Mouse (Mus musculus) stomach, embryonic 16.5 days (tissue): ENCODE data around the gene Ralbp1. TPM values are rescaled to one million over a fixed set of nuclear protein-coding genes. Genes with fewer than 3 reads are reported as not detected.

Experiments used
- ATAC-seq: fragments of 200-750 bp; cut with Nextera tagmentation; 2 replicates; pipeline ENCODE4 v1.8.0; 2017; ENCODE audit warnings: moderate number of reproducible peaks, moderate TSS enrichment; ENCODE audit not compliant: insufficient read depth, low FRiP score
- H3K27ac ChIP-seq: fragments of 300-500 bp; sonication (generic); 2 replicates; pipeline ENCODE4 v1.5.1; 2014; ENCODE audit warnings: low read length
- H3K27me3 ChIP-seq: fragments of 300-500 bp; sonication (generic); 2 replicates; pipeline ENCODE4 v1.6.1; 2014; ENCODE audit warnings: low read length, control low read depth, mixed read lengths; ENCODE audit not compliant: control insufficient read depth, insufficient read depth
- H3K36me3 ChIP-seq: fragments of 300-500 bp; sonication (generic); 2 replicates; pipeline ENCODE4 v1.6.1; 2014; ENCODE audit warnings: low read length; ENCODE audit not compliant: control insufficient read depth, insufficient read depth
- H3K4me1 ChIP-seq: fragments of 300-500 bp; sonication (generic); 2 replicates; pipeline ENCODE4 v1.6.1; 2014; ENCODE audit warnings: low read length, control low read depth, mixed read lengths; ENCODE audit not compliant: control insufficient read depth, insufficient read depth
- H3K4me2 ChIP-seq: fragments of 300-500 bp; sonication (generic); 2 replicates; pipeline ENCODE4 v1.6.1; 2014; ENCODE audit warnings: low read depth, low read length, mixed read lengths
- H3K4me3 ChIP-seq: fragments of 300-500 bp; sonication (generic); replicated peaks from 2 replicates; pipeline ENCODE4 v1.5.1; 2014; ENCODE audit warnings: mild to moderate bottlenecking, low read length
- H3K9ac ChIP-seq: fragments of 300-500 bp; sonication (generic); 2 replicates; pipeline ENCODE4 v1.6.1; 2014; ENCODE audit warnings: low read length
- H3K9me3 ChIP-seq: fragments of 300-500 bp; sonication (generic); replicated peaks from 2 replicates; pipeline ENCODE4 v1.6.1; 2016; ENCODE audit warnings: low read length, control low read depth; ENCODE audit not compliant: control insufficient read depth
- WGBS: fragments of 180-500 bp; shearing (Covaris S2); extraction: QIAGEN DNeasy Blood & Tissue Kit; methylation state at CpG from one replicate; pipeline ENCODE4 v1.1.7; 2014; 5-methylcytosine and 5-hydroxymethylcytosine counted together
- polyA plus RNA-seq: library from polyadenylated mRNA; unstranded; fragments of >200 nt; fragmentation: Nextera tagmentation; extraction: Ambion mirVana; gene quantifications from 2 replicates; pipeline ENCODE4 v1.2.1, GENCODE M21; 2015

Gene Ralbp1
- polyA plus RNA-seq, 1 experiment from 2014 or later = 87.0 TPM

GRCm38 (mm10) chr17:65850487-65850886 lies 35.1 kb downstream of the Ralbp1 start:
- ATAC-seq = no peak
- H3K36me3 ChIP-seq = peaks cover 33% of the 10 kb centered on the region
- no peaks in the 10 kb centered on the region for H3K9me3 ChIP-seq
- H3K9ac ChIP-seq = no peak overlapping the region
- no peak overlapping the region for H3K4me2 ChIP-seq
- H3K27me3 ChIP-seq = no peaks in the 10 kb centered on the region
- H3K4me3 ChIP-seq = no peak overlapping the region
- WGBS = 89% methylated on average over 17 of the region's 17 CpGs
- no peak overlapping the region for H3K27ac ChIP-seq
- no peaks in the 10 kb centered on the region for H3K4me1 ChIP-seq

DNA sequence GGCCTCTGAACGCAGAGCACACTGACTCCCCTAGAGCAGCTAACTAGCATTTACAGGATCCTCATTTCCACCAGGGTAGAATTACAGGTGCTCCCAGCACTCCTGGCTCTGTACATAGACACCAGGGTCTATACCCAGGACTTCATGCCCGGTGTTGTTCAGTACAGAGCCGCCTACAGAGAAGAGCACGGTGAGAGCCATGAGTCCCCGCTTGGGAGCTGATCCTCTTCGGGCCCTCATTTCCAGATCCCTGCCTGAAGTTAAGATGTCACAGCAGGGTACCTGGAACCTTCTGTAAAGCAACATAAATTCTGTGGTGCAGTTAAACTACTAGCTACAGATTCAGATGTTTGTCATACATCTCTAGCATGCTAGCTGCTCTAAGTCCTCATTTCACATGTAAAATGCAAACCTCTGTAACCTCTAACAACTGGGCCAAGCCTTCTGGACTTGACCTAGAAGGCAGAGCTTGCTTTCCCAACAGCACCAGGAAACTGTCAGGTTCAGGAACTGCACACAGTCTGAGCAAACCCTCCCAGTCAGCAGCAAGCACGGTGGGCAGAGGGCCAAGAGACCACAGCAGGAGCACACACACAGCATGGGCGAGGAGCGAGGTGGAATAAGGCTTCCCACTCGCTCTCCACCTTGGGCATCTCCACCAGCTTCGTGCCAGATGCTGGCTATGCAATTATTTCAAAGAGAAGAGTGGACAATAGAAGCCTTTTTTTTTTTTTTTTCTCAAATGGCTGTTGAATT lies 37.7 kb downstream of the Ralbp1 start:
- WGBS = 79% methylated on average over 11 of the region's 11 CpGs
- Histone ChIP-seq H3K27ac (no peak overlapping the region), H3K9me3 (no peaks in the 10 kb centered on the region), H3K36me3 (peaks cover 31% of the 10 kb centered on the region), H3K9ac (no peak overlapping the region), H3K27me3 (no peaks in the 10 kb centered on the region), H3K4me2 (no peak overlapping the region), H3K4me1 (no peaks in the 10 kb centered on the region), H3K4me3 (no peak overlapping the region)
- ATAC-seq = no peak

DNA sequence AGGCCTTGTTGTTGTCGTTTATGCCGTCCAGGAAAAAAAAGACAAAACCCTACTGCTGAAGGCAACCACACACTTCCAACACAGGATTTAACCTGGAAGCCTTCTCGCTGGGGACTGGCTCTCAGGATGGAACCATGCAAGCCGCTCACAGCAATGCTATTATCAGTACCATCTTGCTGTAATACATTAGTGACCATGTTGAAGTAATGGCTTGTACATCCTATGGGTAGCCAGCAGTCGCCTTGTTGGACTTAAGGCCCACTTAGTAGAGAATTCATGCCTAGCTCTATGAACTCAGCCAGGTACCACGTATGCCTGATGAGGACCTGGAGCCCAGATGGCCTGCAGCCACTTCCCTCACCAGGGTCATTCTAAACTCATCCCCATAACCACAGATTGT lies 40.2 kb downstream of the Ralbp1 start:
- no peak for ATAC-seq
- Histone ChIP-seq H3K4me2 (no peak overlapping the region), H3K9me3 (no peaks in the 10 kb centered on the region), H3K27ac (no peak overlapping the region), H3K27me3 (no peaks in the 10 kb centered on the region), H3K4me3 (no peak overlapping the region), H3K36me3 (peaks cover 21% of the 10 kb centered on the region), H3K4me1 (0 out of 2 replicates have a peak, but pooled peaks cover 7% of the 10 kb centered on the region), H3K9ac (no peak overlapping the region)
- WGBS = 91% methylated on average over 6 of the region's 6 CpGs

DNA sequence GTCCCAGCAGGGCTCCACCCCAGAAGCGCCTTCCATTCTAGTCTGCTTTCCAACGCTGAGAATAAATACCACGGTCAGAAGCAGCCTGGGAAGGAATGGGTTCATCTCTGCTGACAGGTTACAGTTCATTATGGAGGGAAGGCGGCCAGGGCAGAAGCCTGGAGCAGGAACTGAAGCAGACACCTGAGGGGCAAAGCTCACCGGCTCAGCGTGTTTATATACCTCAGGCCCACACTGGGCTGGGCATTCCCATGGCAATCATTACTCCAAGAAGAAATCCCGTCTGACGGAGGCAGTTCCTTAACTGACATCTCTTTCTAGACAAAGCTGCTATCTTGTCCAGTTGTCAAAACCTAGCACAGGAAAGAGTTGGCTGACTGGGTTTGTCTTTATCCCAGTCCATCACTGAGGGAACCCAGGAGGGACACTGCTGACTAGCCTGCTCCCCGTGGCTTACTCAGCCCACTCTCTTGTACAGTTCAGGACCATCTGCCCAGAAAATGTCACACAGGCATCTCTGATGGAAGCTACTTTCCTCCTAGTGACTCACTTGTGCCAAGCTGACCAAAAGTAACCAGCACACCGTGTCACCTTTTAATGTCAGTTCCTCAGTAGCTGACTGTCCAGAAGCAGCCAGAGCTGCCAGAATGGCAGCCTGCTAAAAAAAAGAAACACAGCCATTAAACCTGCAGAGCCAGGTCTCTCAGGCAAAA lies 42.8 kb downstream of the Ralbp1 start:
- Histone ChIP-seq H3K4me3 (no peak overlapping the region), H3K9ac (no peak overlapping the region), H3K9me3 (no peaks in the 10 kb centered on the region), H3K4me2 (no peak overlapping the region), H3K27me3 (no peaks in the 10 kb centered on the region), H3K4me1 (0 out of 2 replicates have a peak, but pooled peaks cover 7% of the 10 kb centered on the region), H3K27ac (no peak overlapping the region), H3K36me3 (peaks cover 23% of the 10 kb centered on the region)
- 80% methylated on average over 10 of the region's 10 CpGs for WGBS
- ATAC-seq = no peak

DNA sequence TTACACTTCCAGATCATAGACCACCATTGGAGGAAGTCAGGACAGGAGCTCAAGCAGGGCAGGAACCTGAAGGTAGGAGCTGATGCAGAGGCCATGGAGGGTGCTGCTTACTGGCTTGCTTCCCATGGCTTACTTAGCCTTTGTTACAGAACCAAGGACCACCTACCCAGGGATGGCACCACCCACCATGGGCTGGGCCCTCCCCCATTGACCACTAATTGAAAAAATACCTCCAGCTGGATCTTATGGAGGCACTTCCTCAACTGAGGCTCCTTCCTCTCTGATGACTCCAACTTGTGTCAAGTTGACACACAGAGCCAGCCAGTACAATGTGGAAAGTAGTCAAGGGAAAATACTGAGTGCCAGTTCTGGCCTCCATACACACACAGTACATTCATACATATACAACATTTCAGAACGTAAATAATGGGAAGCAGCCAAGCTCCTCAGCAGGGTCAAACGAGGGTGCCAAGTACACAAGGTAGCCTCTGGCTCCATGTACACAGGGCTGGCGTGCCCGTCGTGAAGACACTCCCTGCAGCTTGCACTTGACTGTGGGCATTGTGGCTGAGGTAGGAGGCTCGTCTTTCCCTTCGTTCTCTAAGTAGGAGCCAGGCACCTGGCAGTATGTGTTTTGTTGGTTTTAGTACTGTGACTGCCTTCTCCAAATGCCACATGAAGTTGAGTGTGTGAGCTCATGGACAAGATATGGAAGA lies 45.9 kb downstream of the Ralbp1 start:
- Histone ChIP-seq H3K27ac (no peak overlapping the region), H3K9ac (no peak overlapping the region), H3K4me3 (no peak overlapping the region), H3K27me3 (no peaks in the 10 kb centered on the region), H3K4me1 (0 out of 2 replicates have a peak, but pooled peaks cover 7% of the 10 kb centered on the region), H3K4me2 (no peak overlapping the region), H3K9me3 (no peaks in the 10 kb centered on the region), H3K36me3 (peaks cover 36% of the 10 kb centered on the region)
- WGBS = 72% methylated on average over 7 of the region's 7 CpGs
- ATAC-seq = no peak

DNA sequence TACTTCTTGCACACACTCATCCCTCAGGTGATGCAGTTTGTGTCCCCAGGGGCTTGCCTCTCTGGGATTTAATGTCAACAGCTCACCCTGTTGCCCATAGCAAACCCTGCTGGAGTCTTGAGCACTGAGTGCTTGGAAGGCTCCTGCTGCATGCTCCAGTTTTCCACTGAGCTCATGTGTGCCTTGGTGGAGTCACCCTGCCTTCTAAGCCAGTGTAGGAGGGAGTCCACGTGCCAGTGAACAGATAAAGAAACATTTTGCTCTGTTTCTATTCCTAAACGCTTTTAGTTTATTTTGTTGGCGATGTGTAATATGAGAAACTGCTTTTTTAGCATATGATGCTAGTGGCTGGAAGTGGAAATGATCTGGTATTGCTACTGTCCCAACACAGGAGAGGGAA lies 48.9 kb downstream of the Ralbp1 start:
- WGBS = 79% methylated on average over 3 of the region's 3 CpGs
- H3K4me2 ChIP-seq = no peak overlapping the region
- H3K9me3 ChIP-seq = no peaks in the 10 kb centered on the region
- H3K4me3 ChIP-seq = no peak overlapping the region
- ATAC-seq = no peak
- no peak overlapping the region for H3K9ac ChIP-seq
- 0 out of 2 replicates have a peak, but pooled peaks cover 4% of the 10 kb centered on the region for H3K4me1 ChIP-seq
- no peaks in the 10 kb centered on the region for H3K27me3 ChIP-seq
- peaks cover 41% of the 10 kb centered on the region for H3K36me3 ChIP-seq
- no peak overlapping the region for H3K27ac ChIP-seq

- no peak overlapping the region for H3K27ac ChIP-seq
- ATAC-seq = no peak
Measured at GRCm38 (mm10) chr17:65833891-65834290, 51.7 kb downstream of the Ralbp1 start.

DNA sequence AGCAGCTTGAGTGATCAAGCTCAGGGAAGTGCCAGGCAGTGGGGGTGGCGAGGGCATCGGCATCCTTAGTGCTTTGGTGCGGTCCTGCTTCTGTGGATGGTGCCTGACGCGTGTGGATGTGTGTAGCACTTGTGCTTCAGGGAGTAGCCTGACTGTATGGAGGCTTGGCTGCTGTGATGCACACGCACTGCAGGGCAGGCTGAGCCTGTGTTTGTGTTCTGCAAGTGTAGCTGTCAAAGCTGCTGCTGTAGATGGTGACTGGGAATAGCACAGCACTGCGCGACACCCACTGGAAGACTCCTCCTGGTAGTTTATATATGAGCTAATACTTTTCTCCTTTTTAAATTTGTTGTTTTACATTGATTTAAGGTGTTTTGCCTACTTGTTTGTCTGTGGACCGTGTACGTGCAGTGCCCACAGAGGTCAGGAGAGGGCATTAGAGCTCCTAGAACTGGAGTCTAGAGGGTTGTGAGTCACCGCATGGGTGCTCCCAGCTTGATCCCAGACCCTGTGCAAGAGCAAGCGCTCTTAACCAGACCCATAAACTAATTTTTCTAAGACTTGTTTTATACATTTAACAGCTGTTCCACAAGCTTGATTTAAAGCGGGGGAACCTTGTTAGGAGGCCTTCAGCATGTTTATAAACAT lies 55.3 kb downstream of the Ralbp1 start:
- H3K27ac ChIP-seq = no peak overlapping the region
- H3K36me3 ChIP-seq = peaks cover 22% of the 10 kb centered on the region; the same call in 1 of the 2 replicates
- no peaks in the 10 kb centered on the region for H3K27me3 ChIP-seq

More at GRCm38 (mm10) chr17:65833891-65834290, 51.7 kb downstream of the Ralbp1 start:
- H3K36me3 ChIP-seq = peaks cover 40% of the 10 kb centered on the region
- no peak overlapping the region for H3K4me3 ChIP-seq
- 78% methylated on average over 3 of the region's 3 CpGs for WGBS
- H3K4me1 ChIP-seq = 0 out of 2 replicates have a peak, but pooled peaks cover 4% of the 10 kb centered on the region
- no peak overlapping the region for H3K4me2 ChIP-seq
- no peak overlapping the region for H3K9ac ChIP-seq
- H3K27me3 ChIP-seq = no peaks in the 10 kb centered on the region
- H3K9me3 ChIP-seq = no peaks in the 10 kb centered on the region

More for the DNA sequence above, 55.3 kb downstream of the Ralbp1 start:
- 0 out of 2 replicates have a peak, but pooled peaks cover 4% of the 10 kb centered on the region for H3K4me1 ChIP-seq
- H3K4me3 ChIP-seq = no peak overlapping the region
- H3K4me2 ChIP-seq = no peak overlapping the region
- H3K9ac ChIP-seq = no peak overlapping the region
- 73% methylated on average over 13 of the region's 13 CpGs for WGBS
- no peaks in the 10 kb centered on the region for H3K9me3 ChIP-seq
- ATAC-seq = no peak
